Mouse (Mus musculus): ENCODE data around the gene S100a5.

GRCm38 (mm10) chr3:90581141-90581540, 27.2 kb upstream of the S100a5 start:
- TF ChIP-seq CTCF (IDR thresholded peaks at IDR 0.05; ENCODE audit: borderline replicate concordance, insufficient read depth, low read depth, low read length) (no peak), POLR2A (IDR thresholded peaks at IDR 0.05; ENCODE audit: borderline replicate concordance, insufficient read depth, low read length) (no peak)
